Mouse (Mus musculus): ENCODE data around the gene Fubp3. TPM values are rescaled to one million over a fixed set of nuclear protein-coding genes. Genes with fewer than 3 reads are reported as not detected.

Fubp3 gene
- polyA plus RNA-seq, 1 experiment from 2014 or later = 79.2 TPM

DNA sequence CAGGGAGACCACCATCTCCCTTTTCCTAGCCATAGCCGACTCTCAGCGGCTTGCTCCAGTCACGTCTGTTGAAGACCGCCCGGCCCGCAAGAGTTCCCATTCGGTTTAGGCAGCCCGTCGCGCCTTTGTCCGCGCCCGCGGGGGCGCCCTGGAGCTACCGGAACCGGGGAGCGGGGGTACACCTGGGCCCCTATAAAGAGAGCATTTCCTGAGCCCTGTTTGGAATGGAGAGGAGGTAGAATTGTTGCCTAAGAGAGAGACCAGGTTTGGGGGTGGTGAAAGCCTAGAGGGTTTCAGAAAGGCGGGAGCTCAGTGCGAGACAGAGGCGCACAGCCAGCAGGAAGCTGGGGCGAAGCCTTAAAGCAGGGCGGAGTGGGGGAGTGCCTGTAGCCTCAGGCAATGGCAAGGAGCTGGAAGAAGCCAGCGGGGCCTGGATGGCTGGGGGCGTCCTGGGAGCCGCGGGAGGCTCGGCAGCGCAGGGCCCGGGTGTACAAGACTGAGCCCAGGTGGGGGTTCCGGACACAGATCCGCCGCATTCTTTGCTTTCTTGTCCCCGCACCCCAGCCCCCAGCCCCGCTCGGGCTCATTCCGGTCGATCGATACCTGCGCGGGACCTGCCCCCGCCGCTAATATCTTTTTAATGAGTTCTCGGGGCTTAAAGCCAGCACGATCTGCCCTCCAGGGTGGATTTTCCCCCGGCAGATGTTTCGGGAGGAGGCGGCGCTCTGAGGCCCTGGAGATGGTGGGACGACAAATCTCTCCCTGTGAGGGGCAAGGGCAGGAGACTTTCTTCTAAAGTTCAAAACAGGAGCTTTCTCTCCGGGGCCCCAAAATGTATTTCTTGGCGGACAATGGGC lies 63.1 kb downstream of the Fubp3 start:
- H3K9me3 ChIP-seq = no peaks in the 10 kb centered on the region
- no peak overlapping the region for H3K27ac ChIP-seq
- H3K27me3 ChIP-seq = peaks cover 98% of the 10 kb centered on the region
- no peaks in the 10 kb centered on the region for H3K36me3 ChIP-seq
- peak overlapping the region; percentile 28 for H3K4me3 ChIP-seq
- H3K4me1 ChIP-seq = peaks cover 49% of the 10 kb centered on the region
- no peak for ATAC-seq (ENCODE audit: insufficient number of reproducible peaks, low FRiP score, low TSS enrichment, low read depth)
- H3K4me2 ChIP-seq = peak overlapping the region; percentile 46
- H3K9ac ChIP-seq = no peak overlapping the region
- WGBS = 1% methylated on average over 52 of the region's 52 CpGs

DNA sequence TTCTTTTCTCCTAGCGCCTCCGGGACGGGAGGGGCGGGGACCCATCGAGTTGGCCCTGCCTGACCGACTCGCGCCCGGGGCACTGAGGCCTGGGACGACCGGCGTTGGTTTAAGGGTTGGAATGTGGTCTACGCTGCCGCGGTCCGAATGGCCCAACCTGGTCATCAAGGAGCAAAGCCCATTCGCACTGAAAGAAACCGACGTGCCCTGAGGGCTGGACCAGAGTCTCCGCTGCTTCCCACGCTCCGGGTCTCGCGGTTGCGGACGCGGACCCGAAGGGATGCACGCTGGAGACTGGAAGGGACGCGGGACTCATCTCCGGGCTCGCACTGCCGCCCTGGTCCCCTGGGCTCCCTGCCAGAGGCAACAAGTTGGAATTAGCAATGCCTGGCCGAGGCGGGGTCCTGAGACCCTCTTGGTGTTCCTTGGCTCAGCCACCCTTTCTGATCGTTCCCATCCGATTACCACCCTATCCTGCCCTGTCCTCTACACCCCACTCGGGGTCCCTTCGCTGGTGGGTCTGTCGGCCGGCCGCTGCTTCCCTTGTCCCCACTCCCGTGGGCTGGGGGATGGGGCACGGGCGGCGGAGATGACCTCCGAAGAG lies 63.8 kb downstream of the Fubp3 start:
- no peak for ATAC-seq (ENCODE audit: insufficient number of reproducible peaks, low FRiP score, low TSS enrichment, low read depth)
- H3K4me2 ChIP-seq = peak overlapping the region; percentile 46
- no peaks in the 10 kb centered on the region for H3K9me3 ChIP-seq
- H3K27me3 ChIP-seq = peaks cover 99% of the 10 kb centered on the region
- WGBS = 1% methylated on average over 48 of the region's 48 CpGs
- H3K4me3 ChIP-seq = peak overlapping the region; percentile 28
- H3K36me3 ChIP-seq = no peaks in the 10 kb centered on the region
- no peak overlapping the region for H3K27ac ChIP-seq
- H3K4me1 ChIP-seq = peaks cover 56% of the 10 kb centered on the region
- no peak overlapping the region for H3K9ac ChIP-seq

DNA sequence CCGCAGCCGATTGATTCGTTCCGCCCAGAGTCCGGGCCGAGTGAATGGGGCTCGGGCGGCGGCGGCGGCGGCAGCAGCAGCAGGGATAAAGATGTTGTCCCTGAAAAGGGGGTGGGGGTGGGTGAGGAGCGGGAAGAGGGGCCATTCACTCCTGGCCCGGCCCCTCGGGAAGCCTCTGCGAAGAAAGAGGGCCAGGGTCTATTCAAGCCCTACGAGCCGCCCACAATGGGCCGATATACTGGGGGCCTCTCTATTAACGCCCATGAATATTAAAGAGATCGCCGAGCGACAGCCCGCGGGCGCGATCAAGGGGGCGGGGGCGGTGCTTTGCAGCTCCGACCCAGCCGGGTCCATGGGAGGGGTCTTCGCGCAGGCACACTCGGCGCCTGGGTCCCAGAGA lies 64.3 kb downstream of the Fubp3 start:
- H3K4me3 ChIP-seq = peak overlapping the region; percentile 28
- H3K36me3 ChIP-seq = no peaks in the 10 kb centered on the region
- H3K4me1 ChIP-seq = peaks cover 57% of the 10 kb centered on the region
- H3K27ac ChIP-seq = no peak overlapping the region
- H3K4me2 ChIP-seq = peak overlapping the region; percentile 46
- H3K9me3 ChIP-seq = no peaks in the 10 kb centered on the region
- peaks cover 99% of the 10 kb centered on the region for H3K27me3 ChIP-seq
- under 1% methylated on average over 35 of the region's 35 CpGs for WGBS
- no peak for ATAC-seq (ENCODE audit: insufficient number of reproducible peaks, low FRiP score, low TSS enrichment, low read depth)
- no peak overlapping the region for H3K9ac ChIP-seq

DNA sequence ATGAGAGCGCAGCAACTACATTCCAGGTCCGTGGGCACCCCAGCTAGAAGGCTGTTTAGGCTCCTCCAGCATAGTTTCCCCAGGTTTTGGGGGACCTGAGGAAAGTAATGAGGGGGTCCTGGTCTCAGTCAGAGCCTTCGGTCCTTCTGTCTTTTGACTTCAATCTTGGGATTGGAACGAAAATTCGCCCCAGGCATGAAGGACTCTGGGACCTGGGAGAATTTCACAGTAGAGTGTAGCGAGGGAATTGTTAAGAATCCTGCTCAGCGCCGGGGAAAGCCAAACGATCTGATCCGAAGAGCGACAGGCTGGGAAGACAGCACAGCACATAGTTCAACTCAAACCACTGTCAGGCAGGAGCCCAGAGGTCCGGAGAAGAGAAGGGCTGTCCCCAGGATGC lies 64.9 kb downstream of the Fubp3 start:
- Histone ChIP-seq H3K27ac (no peak overlapping the region), H3K4me2 (peak overlapping the region; percentile 46; the same call in 1 of the 2 replicates), H3K9me3 (no peaks in the 10 kb centered on the region), H3K36me3 (no peaks in the 10 kb centered on the region), H3K4me1 (peaks cover 60% of the 10 kb centered on the region), H3K27me3 (peaks cover 100% of the 10 kb centered on the region), H3K9ac (no peak overlapping the region), H3K4me3 (peak overlapping the region; percentile 28; the same call in 1 of the 2 replicates)
- ATAC-seq (ENCODE audit: insufficient number of reproducible peaks, low FRiP score, low TSS enrichment, low read depth) = no peak
- 2% methylated on average over 12 of the region's 12 CpGs for WGBS

DNA sequence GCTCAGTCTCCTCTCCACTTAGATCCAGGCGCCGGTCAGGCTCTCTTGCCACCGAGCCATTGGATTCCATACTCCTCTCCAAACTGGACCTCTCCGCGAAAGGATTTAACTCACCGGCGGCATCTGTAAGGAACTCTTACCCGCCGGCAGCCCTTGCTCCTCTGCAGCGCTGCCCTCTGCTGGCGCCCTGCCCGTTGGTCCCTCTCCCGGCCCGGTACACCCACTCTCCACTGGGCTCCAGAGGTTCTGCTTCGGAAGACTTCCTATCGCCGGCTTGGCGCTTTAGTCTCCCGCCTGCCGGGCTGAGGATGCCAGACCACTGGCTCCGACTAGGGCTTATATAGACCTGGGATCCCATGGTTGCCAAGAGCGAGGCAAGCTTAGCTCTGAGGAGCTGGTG lies 65.4 kb downstream of the Fubp3 start:
- H3K4me2 ChIP-seq = 0 out of 2 replicates have a peak overlapping the region, but pooled peaks have one; percentile 0
- under 1% methylated on average over 22 of the region's 22 CpGs for WGBS
- no peak overlapping the region for H3K4me3 ChIP-seq
- peaks cover 60% of the 10 kb centered on the region for H3K4me1 ChIP-seq
- no peaks in the 10 kb centered on the region for H3K36me3 ChIP-seq
- no peak overlapping the region for H3K27ac ChIP-seq
- H3K9me3 ChIP-seq = no peaks in the 10 kb centered on the region
- H3K9ac ChIP-seq = no peak overlapping the region
- peaks cover 100% of the 10 kb centered on the region for H3K27me3 ChIP-seq
- no peak for ATAC-seq (ENCODE audit: insufficient number of reproducible peaks, low FRiP score, low TSS enrichment, low read depth)

DNA sequence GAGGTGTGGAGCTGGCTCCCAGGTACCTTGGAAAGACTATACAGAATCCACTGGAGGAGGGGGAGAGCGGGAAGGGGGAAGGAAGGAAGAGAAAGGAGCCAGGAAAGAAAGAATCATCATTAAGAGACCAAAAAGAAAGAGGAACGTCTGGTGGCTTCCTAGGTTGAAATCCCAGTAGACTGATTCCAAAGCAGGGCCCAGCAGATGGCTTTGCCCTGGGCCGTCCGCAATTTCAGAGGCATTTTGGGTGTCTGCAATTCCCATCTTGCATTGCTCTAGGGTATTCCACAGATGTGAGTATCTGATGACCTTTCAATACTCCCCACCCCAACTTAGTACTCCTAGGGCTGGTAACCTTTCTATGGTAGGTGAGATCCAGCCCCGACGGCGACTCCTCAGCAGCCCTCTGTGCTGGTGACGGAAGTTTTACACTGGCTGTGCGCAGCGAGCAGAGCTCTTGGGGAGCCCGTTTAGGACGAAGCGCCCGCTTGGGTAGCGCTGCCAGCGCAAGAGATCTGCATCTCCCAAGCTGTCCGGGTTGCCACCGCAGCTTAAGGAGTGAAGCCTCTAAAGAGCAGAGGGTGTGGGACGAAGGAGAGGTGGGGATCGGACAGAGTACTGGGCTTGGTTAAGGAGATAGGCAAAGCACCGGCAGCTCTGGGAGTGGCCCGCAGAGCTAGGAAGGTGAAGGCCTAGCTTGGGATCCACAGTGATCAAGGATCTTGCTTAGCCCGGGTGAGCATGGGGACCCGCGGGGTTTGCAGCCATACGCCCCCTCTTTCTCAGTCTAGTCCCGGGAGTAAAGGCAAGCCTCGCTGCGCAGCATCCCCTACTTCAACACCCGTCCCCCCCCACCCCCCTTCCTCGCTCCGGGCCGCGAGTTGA lies 66.4 kb downstream of the Fubp3 start:
- no peaks in the 10 kb centered on the region for H3K9me3 ChIP-seq
- peaks cover 60% of the 10 kb centered on the region for H3K4me1 ChIP-seq
- no peaks in the 10 kb centered on the region for H3K36me3 ChIP-seq
- ATAC-seq (ENCODE audit: insufficient number of reproducible peaks, low FRiP score, low TSS enrichment, low read depth) = no peak
- peaks cover 100% of the 10 kb centered on the region for H3K27me3 ChIP-seq
- no peak overlapping the region for H3K27ac ChIP-seq
- H3K4me3 ChIP-seq = no peak overlapping the region
- WGBS = 3% methylated on average over 33 of the region's 34 CpGs
- H3K9ac ChIP-seq = no peak overlapping the region
- H3K4me2 ChIP-seq = no peak overlapping the region

DNA sequence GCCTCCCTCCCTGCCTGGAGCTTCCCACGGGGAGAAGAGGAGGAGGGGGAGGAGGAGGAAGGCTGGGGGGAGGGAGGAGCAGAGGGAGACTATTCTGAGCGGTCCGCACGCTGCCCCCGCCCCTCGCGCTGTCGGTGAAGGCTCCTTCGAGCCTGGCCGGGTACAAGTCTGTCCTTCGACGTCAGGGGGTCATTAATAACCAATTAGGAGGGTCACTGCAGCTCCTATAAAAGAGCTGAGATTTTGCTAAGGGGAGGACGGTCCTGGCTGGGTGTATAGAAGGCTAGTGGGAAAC lies 67.0 kb downstream of the Fubp3 start:
- no peak for ATAC-seq (ENCODE audit: insufficient number of reproducible peaks, low FRiP score, low TSS enrichment, low read depth)

DNA sequence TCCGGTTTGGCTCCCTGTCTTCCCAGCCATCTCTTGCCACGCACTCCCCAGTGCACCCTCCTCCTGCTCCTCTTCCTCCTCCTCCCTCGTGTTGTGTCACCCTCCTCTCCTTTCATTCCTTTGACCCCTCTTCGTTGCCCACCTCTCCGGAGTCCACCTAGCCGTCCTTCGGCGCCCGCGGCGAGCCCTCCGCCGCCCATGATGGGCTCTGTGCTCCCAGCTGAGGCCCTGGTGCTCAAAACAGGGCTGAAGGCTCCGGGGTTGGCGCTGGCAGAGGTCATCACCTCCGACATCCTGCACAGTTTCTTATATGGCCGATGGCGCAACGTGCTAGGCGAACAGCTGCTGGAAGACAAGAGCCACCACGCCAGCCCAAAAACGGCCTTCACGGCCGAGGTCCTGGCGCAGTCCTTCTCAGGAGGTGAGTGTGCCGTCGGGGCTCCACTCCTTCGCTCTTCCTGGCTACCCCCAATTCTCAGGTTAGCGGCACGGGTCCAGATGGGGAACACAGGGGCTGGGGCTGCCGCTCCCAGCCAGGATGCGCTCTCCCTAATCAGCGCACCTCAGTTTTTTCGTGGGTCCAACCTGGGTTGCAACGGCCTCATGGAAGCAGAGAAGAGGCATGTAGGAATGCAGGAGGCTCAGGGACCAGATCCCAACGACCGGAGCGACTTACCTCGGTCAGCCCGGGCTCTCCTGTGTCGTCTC lies 67.6 kb downstream of the Fubp3 start, which contains the start of gene Prdm12:
Prdm12 (plus strand) TSS at position 137 of the 708 bp plus-strand sequence.
- Histone ChIP-seq H3K9ac (no peak within 1 kb of the TSS), H3K36me3 (no peaks in the 10 kb centered on the region), H3K27ac (no peak within 1 kb of the TSS), H3K27me3 (peaks cover 100% of the 10 kb centered on the region), H3K4me2 (no peak within 1 kb of the TSS), H3K4me1 (peaks cover 59% of the 10 kb centered on the region), H3K4me3 (no peak within 1 kb of the TSS), H3K9me3 (no peaks in the 10 kb centered on the region)
- ATAC-seq (ENCODE audit: insufficient number of reproducible peaks, low FRiP score, low TSS enrichment, low read depth) = no peak
- WGBS = 1% methylated on average over 41 of the region's 41 CpGs

More for the DNA sequence above, 67.0 kb downstream of the Fubp3 start:
- peaks cover 60% of the 10 kb centered on the region for H3K4me1 ChIP-seq
- no peak overlapping the region for H3K4me3 ChIP-seq
- H3K36me3 ChIP-seq = no peaks in the 10 kb centered on the region
- no peak overlapping the region for H3K4me2 ChIP-seq
- peaks cover 100% of the 10 kb centered on the region for H3K27me3 ChIP-seq
- H3K9ac ChIP-seq = no peak overlapping the region
- H3K27ac ChIP-seq = no peak overlapping the region
- no peaks in the 10 kb centered on the region for H3K9me3 ChIP-seq
- under 1% methylated on average over 13 of the region's 13 CpGs for WGBS

DNA sequence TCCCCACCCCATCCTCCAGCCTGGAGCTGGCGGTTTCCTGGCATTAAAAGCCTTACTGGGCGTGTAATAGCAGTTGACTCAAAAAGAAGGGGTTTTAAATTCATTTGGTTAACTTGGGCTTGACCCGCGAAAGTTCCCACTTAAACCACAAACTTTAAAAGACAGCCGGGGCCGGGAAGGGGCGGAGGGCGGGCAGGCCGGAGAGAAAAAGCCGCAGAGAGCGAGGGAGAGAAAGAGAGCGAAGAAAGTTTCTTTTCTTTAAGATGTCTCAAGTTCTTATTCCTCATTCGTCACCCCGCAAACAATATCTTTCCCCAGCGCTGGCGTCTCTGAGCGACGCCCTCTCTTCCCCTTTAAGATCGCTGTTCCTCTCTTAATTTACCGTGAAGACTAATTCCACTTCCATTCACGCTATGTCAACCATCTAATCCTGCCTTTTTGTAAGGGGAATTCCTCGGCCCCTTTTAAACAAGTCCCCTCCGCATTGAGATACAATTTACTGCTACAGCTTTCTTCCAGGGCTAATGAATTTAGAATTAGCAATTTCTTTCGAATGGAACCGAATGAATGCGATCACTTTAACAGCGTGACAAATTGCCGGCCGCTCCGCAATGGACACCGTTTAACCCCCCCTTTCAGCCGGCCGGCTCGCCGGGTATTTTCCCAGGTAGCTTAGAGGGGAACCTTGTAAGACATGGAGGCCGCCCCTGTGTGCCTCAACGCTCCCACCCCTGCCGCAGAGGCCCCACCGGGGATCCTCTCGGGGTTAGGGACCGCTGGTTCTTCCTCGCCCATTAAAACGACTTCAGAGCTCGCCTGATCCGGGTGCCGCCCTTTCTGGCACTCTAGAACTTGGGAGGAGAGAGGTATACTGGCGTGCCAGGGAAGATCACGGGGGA lies 68.4 kb downstream of the Fubp3 start:
- Histone ChIP-seq H3K9ac (no peak overlapping the region), H3K4me2 (peak overlapping the region; percentile 19; the same call in 1 of the 2 replicates), H3K9me3 (no peaks in the 10 kb centered on the region), H3K27ac (no peak overlapping the region), H3K4me1 (peaks cover 51% of the 10 kb centered on the region), H3K4me3 (peak overlapping the region; percentile 3; the same call in 1 of the 2 replicates), H3K36me3 (no peaks in the 10 kb centered on the region), H3K27me3 (peaks cover 100% of the 10 kb centered on the region)
- no peak for ATAC-seq (ENCODE audit: insufficient number of reproducible peaks, low FRiP score, low TSS enrichment, low read depth)
- WGBS = 1% methylated on average over 48 of the region's 48 CpGs

DNA sequence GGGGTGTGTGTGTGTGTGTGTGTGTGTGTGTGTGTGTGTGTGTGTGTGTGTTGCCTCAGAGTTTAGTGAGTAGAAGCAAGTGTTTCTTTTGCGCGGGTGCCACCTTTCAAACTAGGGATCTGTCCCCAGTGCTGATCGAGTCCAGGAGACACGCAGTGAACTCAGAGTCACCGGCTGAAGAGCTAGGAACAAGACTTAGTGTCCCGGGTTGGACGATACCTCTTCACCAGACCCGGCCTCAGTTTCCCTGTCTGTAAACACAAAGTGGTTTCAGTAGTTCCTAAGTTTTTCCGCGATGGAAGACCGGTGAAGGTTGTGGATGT lies 69.0 kb downstream of the Fubp3 start:
- 1% methylated on average over 11 of the region's 11 CpGs for WGBS
- H3K27me3 ChIP-seq = peaks cover 100% of the 10 kb centered on the region
- no peaks in the 10 kb centered on the region for H3K9me3 ChIP-seq
- no peak overlapping the region for H3K4me2 ChIP-seq
- peaks cover 45% of the 10 kb centered on the region for H3K4me1 ChIP-seq
- H3K4me3 ChIP-seq = no peak overlapping the region
- no peak overlapping the region for H3K27ac ChIP-seq
- no peak overlapping the region for H3K9ac ChIP-seq
- no peak for ATAC-seq (ENCODE audit: insufficient number of reproducible peaks, low FRiP score, low TSS enrichment, low read depth)
- H3K36me3 ChIP-seq = no peaks in the 10 kb centered on the region

DNA sequence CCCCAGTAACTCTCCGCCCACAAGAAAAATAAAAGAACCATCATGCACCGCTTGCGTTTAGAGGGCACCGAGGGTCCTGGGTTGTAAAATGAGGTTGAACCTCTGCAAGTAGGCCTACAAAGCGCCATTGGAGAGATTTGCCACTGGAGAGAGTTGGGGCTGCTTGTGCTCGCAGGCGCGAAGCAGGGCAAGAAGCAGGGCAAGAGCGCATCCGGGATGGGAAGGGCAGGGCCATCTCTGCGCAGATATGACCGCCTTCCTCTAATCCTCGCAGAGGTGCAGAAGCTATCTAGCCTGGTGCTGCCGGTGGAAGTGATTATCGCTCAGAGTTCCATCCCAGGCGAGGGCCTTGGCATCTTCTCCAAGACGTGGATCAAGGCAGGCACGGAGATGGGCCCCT lies 69.5 kb downstream of the Fubp3 start:
- Histone ChIP-seq H3K4me1 (peaks cover 41% of the 10 kb centered on the region), H3K4me3 (no peak overlapping the region), H3K9ac (no peak overlapping the region), H3K27ac (no peak overlapping the region), H3K36me3 (no peaks in the 10 kb centered on the region), H3K9me3 (no peaks in the 10 kb centered on the region), H3K27me3 (peaks cover 100% of the 10 kb centered on the region), H3K4me2 (no peak overlapping the region)
- no peak for ATAC-seq (ENCODE audit: insufficient number of reproducible peaks, low FRiP score, low TSS enrichment, low read depth)
- WGBS = 3% methylated on average over 18 of the region's 18 CpGs

Data from limb, embryonic 15.5 days (tissue).